Mouse (Mus musculus): ENCODE results near the gene Kcnk12. TPM values are rescaled to one million over a fixed set of nuclear protein-coding genes. Genes with fewer than 3 reads are reported as not detected.

Kcnk12 gene
- under 1 TPM; 0.20 to 0.64 TPM for total RNA-seq (2021)
- long read RNA-seq, experiment 1, partial matches to known transcripts: 0 of 3 reads
- long read RNA-seq, experiment 1, other reads (novel, unspliced or antisense): 1 of 3 reads
- long read RNA-seq, experiment 2: 0 reads

DNA sequence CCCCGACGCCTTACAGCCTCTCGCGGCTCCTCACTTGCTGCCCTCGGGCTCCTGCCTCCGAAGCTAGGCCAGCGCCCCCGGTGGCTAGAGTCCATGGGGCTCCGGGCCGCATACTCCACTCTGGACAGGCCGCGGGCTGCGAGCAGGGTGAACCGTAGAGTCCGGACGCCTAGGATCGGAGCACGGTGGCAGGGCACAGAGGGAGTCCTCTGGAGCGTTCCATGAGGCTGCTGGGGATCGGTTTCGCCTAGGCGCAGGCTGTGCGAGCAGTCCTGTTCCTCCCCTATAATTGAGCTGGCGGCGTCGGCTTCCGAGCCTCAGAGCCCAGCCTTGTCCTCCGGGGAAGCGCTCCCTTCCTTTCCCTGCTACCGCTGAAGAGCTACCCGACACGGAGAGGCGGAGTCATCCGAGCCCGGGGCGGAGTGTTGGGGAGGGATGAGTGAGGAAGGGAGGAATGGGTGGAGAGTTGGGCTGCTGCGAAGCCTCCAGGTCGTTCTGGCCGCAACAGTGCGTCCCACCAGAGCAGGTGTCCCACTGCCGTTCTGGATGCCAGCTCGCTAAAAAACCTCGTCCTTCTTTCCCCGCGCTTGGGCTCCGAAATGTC lies at the start of gene Kcnk12:
Gene Kcnk12, minus strand, starts transcription at position 307 of the 604 bp plus-strand sequence.
- peak; percentile 20 to 22 for DNase-seq (ENCODE audit: low spot score in 2 of 2)

- no peak for DNase-seq (ENCODE audit: low spot score in 2 of 2)
Observed at GRCm38 (mm10) chr17:87842156-87842555, 44.4 kb upstream of the Kcnk12 start.

- DNase-seq (ENCODE audit: low spot score in 2 of 2): no peak
Observed at GRCm38 (mm10) chr17:87840079-87840478, 42.3 kb upstream of the Kcnk12 start.

- DNase-seq (ENCODE audit: low spot score in 2 of 2): no peak
Observed at GRCm38 (mm10) chr17:87834850-87835249, 37.1 kb upstream of the Kcnk12 start.

- DNase-seq (ENCODE audit: low spot score in 2 of 2): no peak
Observed at GRCm38 (mm10) chr17:87826909-87827308, 29.1 kb upstream of the Kcnk12 start.

GRCm38 (mm10) chr17:87826036-87826560 lies 28.3 kb upstream of the Kcnk12 start:
- DNase-seq (ENCODE audit: low spot score in 2 of 2): no peak

- no peak for DNase-seq (ENCODE audit: low spot score in 2 of 2)
Observed at GRCm38 (mm10) chr17:87825454-87826008, 27.7 kb upstream of the Kcnk12 start.

DNA sequence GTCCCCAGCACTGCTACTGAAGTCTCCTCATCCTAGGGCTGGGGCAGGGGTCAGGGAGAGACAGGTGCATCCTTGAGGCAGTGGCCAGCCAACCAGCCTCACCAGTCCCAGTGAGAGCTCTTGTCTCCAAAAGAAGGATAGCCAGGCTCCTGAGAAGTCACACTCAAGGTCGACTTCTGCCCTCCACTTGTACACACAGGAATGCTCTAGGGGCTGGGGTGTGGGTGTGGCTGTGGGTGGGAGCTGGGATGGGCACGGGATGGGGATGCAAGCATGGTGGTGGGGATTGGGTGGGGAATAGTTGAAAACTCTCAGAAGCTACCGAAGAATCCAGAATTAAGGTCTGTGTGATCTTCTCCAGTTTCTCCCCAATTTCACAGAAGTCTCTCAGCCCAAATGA lies 25.2 kb upstream of the Kcnk12 start:
- DNase-seq (ENCODE audit: low spot score in 2 of 2): no peak

- no peak for DNase-seq (ENCODE audit: low spot score in 2 of 2)
Observed at GRCm38 (mm10) chr17:87809556-87809955, 11.8 kb upstream of the Kcnk12 start.

DNA sequence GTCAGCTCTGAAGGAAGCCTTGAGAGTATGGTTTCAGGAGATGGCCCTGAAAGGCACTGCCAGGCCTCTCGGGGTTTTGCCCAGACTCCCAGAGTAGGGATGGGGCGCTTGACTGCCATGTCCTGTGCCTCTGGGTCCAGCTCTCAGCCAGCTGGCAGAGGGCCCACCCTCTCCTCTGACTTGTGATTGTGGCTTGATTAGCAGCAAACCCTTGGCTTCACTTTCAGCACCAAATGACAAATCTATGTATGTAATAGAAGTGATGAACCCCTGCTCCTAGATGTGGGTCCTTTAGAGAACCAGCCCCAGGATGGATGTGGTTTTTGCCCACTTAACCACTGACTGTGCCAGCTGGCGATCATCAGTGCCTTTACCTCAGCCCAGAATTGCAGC lies 2.1 kb upstream of the Kcnk12 start:
- no peak for DNase-seq (ENCODE audit: low spot score in 2 of 2)

- DNase-seq (ENCODE audit: low spot score in 2 of 2): no peak
Observed at GRCm38 (mm10) chr17:87799212-87799947, 1.6 kb upstream of the Kcnk12 start.

GRCm38 (mm10) chr17:87798423-87798941 lies 688 bp upstream of the Kcnk12 start:
- DNase-seq (ENCODE audit: low spot score in 2 of 2): peak; percentile 44 to 54

GRCm38 (mm10) chr17:87796881-87797416 lies 845 bp downstream of the Kcnk12 start:
- no peak for DNase-seq (ENCODE audit: low spot score in 2 of 2)

- DNase-seq (ENCODE audit: low spot score in 2 of 2): no peak
Observed at GRCm38 (mm10) chr17:87795927-87796714, 1.7 kb downstream of the Kcnk12 start.

DNA sequence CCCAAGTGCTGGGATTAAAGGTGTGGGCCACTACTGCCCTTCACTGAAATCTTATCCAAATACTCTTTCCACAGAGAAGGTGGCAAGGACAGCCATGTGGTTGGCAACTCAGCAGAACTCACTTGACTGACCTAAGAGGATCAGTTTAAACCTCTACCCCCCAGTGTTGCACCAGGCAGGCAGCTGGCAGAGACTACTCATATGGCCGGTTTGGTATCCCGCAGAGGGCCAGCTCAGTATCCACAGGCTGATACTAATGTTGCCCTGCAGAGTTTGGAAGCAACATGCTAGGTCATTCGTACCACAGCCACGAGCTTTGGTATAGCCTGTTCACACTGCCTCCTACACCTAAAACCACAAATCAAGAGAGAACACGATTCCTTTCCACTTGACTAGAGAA lies 3.0 kb downstream of the Kcnk12 start:
- no peak for DNase-seq (ENCODE audit: low spot score in 2 of 2)

- DNase-seq (ENCODE audit: low spot score in 2 of 2): no peak
Observed at GRCm38 (mm10) chr17:87793331-87793730, 4.5 kb downstream of the Kcnk12 start.

DNA sequence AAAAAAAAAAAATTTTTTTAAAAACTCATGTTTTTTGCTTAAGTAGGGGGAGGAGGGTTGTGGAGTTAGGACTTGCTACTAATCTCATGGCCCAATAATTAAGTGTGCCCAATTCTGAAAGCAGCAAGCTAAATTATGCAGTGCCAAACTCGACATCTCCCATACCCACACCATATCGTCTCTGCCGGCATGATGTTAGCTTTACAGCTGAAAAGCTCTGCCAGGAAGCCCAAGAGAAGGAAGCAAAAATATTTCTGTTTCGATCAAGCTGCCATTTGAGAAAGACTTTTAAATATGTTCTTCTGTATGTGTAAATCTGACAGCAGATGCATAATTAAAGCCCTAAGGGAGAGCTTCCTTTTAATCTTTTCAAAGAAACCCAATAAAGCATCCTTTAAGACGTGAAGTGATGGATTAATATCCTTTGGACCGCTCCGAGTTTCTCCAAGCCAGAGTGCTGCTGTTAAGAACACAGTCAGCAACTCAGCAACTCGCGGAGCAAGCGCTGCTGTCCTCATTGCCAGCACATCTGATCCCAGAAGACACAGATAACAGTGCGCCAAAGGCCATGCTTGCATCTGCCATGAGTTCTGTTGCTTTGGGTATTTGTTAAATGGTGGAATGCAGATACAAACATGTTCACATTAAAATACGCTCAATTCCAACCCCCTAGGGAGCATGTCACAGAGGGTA lies 5.0 kb downstream of the Kcnk12 start:
- DNase-seq (ENCODE audit: low spot score in 2 of 2): no peak

DNA sequence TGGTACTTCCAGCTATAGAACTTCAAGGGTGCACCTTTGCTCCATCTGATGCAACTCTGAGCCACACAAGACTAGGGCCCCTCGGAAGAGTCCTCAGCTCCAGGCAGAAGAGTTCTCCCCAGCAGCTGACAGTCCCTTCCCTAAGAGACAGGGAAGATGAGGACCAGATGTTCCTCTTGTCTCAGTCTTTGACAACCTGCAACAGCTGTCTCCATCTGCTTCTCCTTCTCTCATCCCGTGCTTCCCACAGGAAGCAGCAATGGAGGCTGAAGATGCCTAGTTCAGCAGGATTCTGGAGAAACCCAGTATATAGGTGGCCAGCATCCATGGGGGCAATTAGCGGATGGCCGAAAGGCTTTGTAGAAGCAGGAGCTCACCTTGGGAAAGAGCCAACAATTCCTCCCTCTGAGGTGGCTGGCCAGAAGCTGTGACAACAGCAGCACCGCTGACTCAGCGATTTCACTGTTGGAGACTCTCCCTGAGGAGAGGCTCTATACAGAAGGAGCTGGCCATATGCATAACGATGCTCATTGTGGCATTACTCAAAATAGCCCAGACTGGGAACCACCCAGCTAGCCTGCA lies 6.2 kb downstream of the Kcnk12 start:
- no peak for DNase-seq (ENCODE audit: low spot score in 2 of 2)

DNA sequence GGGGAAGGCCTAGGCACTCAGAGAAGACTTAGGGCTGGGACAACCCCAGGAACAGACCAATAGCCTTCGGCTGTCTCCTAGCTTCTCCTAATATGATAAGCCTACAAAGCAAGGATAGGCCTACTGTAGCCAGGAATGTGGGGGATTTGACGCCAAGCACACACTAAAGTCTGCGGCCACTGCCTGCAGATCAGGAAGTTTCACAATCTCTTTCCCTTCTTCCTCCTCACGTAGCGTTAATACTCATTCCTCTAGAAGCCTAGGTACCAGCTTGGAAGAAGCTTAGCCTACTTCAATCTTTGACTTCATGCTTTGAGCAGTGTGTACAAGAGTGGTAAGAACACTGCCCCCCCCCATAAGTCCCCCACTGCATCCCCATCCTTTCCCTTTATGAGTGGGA lies 7.1 kb downstream of the Kcnk12 start:
- DNase-seq (ENCODE audit: low spot score in 2 of 2): no peak

GRCm38 (mm10) chr17:87788216-87788615 lies 9.6 kb downstream of the Kcnk12 start:
- no peak for DNase-seq (ENCODE audit: low spot score in 2 of 2)
